Mouse (Mus musculus) adrenal gland (tissue): ENCODE measurements around the gene Abca13.
"Not testable (repeated sequence)": the region's sequence is repeated elsewhere in the genome, so short reads cannot be mapped to it uniquely, and the experiment has no call there.

Experiments used
- intact Hi-C: fragments of 180-260 bp; cut with DNase I; formaldehyde crosslinking; loops from one replicate; pipeline ENCODE4 v1.15.1; 2025
- long read RNA-seq, 2 experiments: library from polyadenylated mRNA; unstranded; transcript quantifications; one replicate each; pipeline ENCODE4 v2.0.0; 2020; ENCODE audit warnings: borderline replicate concordance in 1 of 2; ENCODE audit not compliant: insufficient replicate concordance in 1 of 2

The Abca13 gene
- long read RNA-seq, experiment 1: 0 reads
- long read RNA-seq, experiment 2: 0 reads

DNA sequence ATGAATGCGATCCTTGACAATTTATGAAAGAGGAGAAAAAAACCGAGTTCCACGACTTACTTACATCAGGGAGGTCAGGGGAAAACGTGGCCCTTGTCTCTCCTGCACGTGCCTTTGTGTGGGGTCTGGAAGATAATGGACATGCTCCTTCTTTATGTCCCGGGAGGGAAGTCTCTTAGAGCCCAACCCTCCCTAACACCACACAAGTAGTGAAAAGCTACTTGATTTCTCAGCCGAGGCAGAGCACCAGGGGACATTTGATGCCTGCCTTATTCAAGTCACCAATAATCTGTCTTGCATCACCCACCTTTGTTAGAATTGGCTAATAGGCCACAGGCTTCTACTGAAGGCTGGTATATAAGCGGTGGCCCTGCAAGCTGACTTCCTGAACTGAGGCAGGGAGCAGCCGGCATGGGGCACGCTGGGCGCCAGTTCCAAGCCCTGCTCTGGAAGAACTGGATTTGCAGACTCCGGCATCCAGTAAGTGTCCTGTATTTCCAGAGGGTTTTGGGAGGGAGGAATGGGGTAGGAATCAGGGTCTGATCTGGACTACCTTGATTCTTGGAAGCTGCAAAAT is at the start of gene Abca13:
Gene Abca13 (plus strand): TSS at position 388 of the 577 bp plus-strand sequence.
- intact Hi-C loops: no loop called here

DNA sequence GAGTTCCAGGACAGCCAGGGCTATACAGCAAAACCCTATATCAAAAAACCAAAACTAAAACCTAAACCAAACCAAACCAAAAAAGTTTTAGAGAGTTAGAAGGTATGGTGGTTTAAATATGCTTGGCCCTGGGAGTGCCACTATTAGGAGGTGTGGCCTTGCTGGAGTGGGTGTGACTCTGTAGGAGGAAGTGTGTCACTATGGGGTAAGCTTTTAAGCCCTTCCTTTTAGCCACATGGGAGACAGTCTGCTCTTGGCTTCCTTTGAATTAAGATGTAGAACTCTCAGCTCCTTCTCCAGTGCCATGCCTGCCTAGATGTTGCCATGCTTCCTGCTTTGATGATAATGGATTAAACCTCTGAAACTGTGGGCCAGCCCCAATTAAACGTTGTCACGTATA is 46.6 kb upstream of the Abca13 start:
- intact Hi-C loops: no loop called here

- intact Hi-C loops: no loop called here
Observed at GRCm38 (mm10) chr11:9146115-9146514, 45.6 kb upstream of the Abca13 start.

DNA sequence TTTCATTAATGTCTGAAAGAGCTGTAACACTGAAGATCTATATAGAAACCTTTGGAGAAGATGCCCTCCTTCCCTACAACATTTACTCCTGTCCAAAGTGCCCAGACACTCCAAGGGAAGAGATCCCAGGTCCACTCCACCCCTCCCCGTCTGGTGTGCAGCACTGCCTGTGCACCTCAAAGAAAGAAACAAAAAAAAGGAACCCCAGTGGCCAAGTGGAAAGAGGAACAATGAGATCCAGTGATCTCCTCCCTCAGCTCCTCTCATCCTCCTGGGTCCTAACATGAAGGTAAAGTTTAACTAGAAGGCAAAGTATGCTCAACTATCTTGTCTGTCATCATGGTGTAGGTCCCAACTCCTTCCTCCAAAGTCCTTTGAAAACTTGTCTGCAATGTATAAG is 45.1 kb upstream of the Abca13 start:
- intact Hi-C loops: no loop called here

DNA sequence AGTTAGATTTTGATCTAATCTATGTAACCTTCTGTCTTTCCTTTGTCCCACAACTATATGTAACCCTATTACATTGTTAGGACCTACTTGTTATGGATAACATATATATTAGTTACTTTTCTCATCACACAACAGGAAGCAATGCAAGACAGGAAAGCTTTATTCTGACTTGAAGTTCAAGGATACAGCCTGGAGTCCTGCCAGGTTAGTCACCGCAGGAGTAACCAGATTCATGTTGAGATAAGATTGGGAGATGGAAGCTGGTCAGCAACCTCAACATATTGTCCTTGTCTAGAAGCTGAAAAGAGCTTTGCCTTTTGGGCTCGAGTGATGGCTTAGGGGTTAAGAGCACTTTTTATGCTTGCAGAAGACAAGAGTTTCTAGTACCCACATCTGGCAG is 43.5 kb upstream of the Abca13 start:
- intact Hi-C loops: no loop called here

DNA sequence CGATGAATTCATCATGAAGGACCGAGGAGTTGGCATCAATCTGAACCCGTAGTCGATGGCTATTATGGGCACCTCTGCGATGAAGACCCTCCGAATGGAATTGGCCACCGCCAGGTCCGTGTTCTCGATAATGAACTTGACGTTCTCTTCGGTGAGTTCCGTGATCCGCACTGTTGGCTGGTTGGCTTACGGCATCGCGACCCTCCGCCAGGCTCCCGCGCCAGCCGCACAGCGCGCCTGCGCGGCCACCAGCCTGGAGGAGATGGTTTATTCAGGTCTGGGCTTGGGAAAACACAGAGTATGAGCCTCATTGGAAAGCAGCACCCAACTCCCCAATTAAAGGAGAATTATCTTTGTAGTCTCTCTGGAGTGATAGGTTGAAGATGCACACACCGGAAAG is 41.3 kb upstream of the Abca13 start:
- intact Hi-C loops: not testable (repeated sequence)

DNA sequence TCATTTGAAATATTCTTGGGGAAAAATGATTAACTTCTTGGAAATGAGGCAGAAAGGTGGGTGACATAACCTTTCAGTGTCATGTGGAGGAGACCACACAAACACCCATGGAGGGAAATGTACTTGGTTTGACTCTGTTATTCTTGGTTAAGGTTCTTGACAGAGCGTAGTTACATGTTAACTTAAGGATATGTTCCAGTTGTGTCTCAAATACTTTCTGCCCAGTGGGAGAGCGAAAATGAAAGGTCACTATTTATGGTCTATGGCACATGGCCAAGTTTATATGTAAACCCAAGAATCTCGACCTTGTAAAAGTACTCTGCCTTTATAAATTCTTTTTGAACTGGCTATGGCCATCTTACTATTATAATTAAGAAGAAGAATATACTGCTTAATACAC is 31.8 kb upstream of the Abca13 start:
- intact Hi-C loops: no loop called here

- intact Hi-C loops: no loop called here
Observed at GRCm38 (mm10) chr11:9167331-9167730, 24.4 kb upstream of the Abca13 start.

GRCm38 (mm10) chr11:9181477-9181876 is 10.3 kb upstream of the Abca13 start:
- intact Hi-C loops: no loop called here

- intact Hi-C loops: not testable (repeated sequence)
Observed at GRCm38 (mm10) chr11:9189471-9189870, 2.3 kb upstream of the Abca13 start.

- intact Hi-C loops: no loop called here
Observed at GRCm38 (mm10) chr11:9190772-9191554, 779 bp upstream of the Abca13 start.

- intact Hi-C loops: no loop called here
Observed at GRCm38 (mm10) chr11:9194861-9195260, 3.1 kb downstream of the Abca13 start.

- intact Hi-C loops: no loop called here
Observed at GRCm38 (mm10) chr11:9199868-9200267, 8.1 kb downstream of the Abca13 start.

DNA sequence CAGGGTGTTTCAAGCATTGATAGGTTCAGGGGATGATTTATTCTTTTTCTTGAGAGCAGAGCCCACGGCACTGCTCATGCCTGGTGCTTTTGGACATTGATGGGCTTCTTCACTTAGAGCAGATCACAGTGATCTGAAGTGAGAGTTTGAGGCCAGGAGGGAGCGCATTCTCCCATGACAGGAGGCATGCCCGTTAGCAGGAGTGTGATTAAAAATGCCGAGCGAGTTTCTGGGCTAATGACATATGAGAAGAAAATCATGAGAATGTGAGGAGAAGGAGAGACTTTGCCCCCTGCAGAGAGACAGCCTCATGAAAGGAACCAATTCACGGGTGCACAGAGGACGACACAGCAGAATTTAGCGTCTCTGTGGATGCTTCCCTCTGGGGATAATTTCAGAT is 19.0 kb downstream of the Abca13 start:
- intact Hi-C loops: no loop called here

- intact Hi-C loops: no loop called here
Observed at GRCm38 (mm10) chr11:9213580-9213979, 21.8 kb downstream of the Abca13 start.

- intact Hi-C loops: no loop called here
Observed at GRCm38 (mm10) chr11:9216252-9216651, 24.5 kb downstream of the Abca13 start.

GRCm38 (mm10) chr11:9220501-9220900 is 28.8 kb downstream of the Abca13 start:
- intact Hi-C loops: no loop called here

DNA sequence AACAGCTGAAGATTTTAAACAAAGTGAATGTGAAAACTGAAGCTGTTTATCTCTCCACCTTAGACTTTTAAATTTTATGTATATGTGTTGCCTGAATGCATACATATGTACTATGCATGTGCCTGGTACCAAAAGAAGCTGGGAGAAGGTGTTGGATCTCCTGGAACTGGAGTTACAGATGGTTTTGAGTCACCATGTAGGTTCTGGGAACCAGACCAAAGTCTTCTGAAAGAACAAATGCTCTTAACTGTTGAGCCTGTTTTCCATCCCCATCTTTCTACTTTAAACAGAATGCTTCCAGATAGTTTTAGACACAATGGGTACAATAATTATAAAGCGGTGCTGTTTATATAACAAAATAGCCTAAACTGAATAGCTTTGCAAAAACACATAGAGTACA is 29.9 kb downstream of the Abca13 start:
- intact Hi-C loops: no loop called here

GRCm38 (mm10) chr11:9226399-9226798 is 34.7 kb downstream of the Abca13 start:
- intact Hi-C loops: no loop called here

DNA sequence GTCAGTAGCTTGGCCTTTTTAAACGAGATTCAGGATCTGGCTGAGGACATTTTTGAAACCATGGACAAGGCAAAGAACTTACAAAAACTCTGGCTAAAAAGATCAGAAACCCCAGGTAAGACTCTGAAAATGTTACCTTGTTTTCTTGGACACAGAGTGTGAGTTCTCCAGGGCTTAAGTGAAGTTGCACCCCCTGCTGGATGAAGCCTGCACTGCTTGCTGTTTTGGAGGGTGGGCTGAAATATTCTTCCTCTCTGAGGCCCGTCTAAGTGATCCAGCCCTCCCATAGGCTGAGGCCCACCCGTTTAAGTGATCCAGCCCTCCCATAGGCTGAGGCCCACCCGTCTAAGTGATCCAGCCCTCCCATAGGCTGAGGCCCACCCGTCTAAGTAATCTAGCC is 57.9 kb downstream of the Abca13 start:
- intact Hi-C loops: not testable (repeated sequence)

DNA sequence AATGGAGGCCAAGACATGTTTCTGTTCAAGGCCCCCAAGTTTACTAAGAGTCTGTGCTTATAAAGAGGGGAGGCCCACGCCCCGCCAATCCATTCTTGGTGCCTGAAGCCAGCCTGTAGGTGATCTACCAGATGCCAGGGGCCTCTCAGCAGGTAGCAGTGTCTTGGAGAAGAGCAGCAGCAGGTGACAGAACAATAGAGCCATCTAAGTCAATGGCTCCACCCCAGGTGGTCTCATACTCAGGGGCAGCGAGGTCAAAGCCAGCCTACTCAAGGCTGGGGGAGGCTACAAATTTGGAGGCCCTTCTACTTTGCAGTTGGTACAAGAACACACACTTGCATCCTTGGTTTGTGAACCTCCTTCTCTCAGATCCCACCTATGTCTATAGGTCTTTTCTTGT is 71.3 kb downstream of the Abca13 start:
- intact Hi-C loops: not testable (repeated sequence)

DNA sequence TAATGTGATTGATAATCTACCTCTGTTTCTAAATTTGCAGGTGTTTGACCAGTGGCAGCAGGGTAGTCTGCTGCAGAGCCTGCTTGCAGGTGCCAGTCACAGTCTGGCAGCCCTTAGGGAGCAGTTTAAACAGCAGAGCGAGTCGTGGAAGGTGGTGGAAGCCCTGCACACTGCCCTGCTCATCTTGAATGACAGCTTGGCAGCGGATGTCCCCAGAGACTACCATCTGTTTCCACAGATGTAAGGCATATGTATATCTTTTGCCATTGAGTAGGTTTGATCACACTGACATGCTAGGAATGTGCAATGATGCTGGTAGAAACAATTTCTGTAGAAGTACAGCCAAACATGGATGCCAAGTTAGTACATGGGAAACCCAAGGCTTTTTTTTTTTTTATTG is 77.3 kb downstream of the Abca13 start:
- intact Hi-C loops: no loop called here

DNA sequence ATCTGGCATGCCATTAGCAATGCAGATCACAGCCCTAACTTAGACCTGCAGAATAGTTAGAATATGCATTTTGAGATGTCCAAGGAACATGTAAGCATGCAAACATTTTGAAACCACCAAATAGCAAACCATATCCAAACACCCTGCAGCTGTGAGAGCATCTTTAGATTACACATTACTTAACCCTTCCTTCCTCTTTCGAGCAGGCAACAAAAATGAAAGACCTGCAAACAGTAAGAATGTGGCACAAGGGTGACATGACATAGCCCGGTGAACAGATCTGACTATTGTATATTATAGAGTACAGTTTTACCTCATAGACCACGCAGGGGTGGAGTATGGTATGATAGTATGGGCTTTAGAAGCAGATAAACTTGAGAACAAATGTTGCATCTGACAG is 93.5 kb downstream of the Abca13 start:
- intact Hi-C loops: no loop called here
